Mouse (Mus musculus): ENCODE measurements around the gene Asb13. TPM values are rescaled to one million over a fixed set of nuclear protein-coding genes. Genes with fewer than 3 reads are reported as not detected.
A peak's percentile ranks its signal among the peaks of the same experiment; 100 is the strongest.

Gene Asb13
- polyA plus RNA-seq, 1 experiment from 2014 or later: 10.5 TPM

GRCm38 (mm10) chr13:3668068-3668467 is 34.2 kb downstream of the Asb13 start:
- H3K4me3 ChIP-seq: no peak overlapping the region
- WGBS: 93% methylated on average over 3 of the region's 3 CpGs
- H3K4me2 ChIP-seq (replicated peaks): no peak overlapping the region
- peaks cover 4% of the 10 kb centered on the region; the same call in 1 of the 2 replicates for H3K9me3 ChIP-seq
- no peaks in the 10 kb centered on the region for H3K36me3 ChIP-seq
- H3K27ac ChIP-seq: no peak overlapping the region
- no peak for ATAC-seq (ENCODE audit: low FRiP score, low read depth)
- H3K27me3 ChIP-seq: no peaks in the 10 kb centered on the region
- H3K4me1 ChIP-seq: peaks cover 28% of the 10 kb centered on the region
- no peak overlapping the region for H3K9ac ChIP-seq

GRCm38 (mm10) chr13:3669611-3670010 is 35.8 kb downstream of the Asb13 start:
- Histone ChIP-seq H3K36me3 (no peaks in the 10 kb centered on the region), H3K9me3 (peaks cover 4% of the 10 kb centered on the region; the same call in 1 of the 2 replicates), H3K4me3 (no peak overlapping the region), H3K27me3 (no peaks in the 10 kb centered on the region), H3K4me2 (replicated peaks) (no peak overlapping the region), H3K4me1 (peaks cover 42% of the 10 kb centered on the region), H3K9ac (no peak overlapping the region), H3K27ac (no peak overlapping the region; the same call in 1 of the 2 replicates)
- WGBS: 64% methylated on average over 1 of the region's 1 CpGs
- ATAC-seq (ENCODE audit: low FRiP score, low read depth): no peak

- Histone ChIP-seq H3K9me3 (peaks cover 4% of the 10 kb centered on the region; the same call in 1 of the 2 replicates), H3K4me3 (no peak overlapping the region), H3K27me3 (no peaks in the 10 kb centered on the region), H3K9ac (no peak overlapping the region), H3K4me2 (replicated peaks) (no peak overlapping the region), H3K36me3 (no peaks in the 10 kb centered on the region), H3K4me1 (peaks cover 42% of the 10 kb centered on the region), H3K27ac (peak overlapping the region; percentile 65)
- ATAC-seq (ENCODE audit: low FRiP score, low read depth): peak; percentile 53
- WGBS: 26% methylated on average over 1 of the region's 1 CpGs
These were observed 36.2 kb downstream of the Asb13 start for GRCm38 (mm10) chr13:3670039-3670438.

- H3K4me1 ChIP-seq: peaks cover 31% of the 10 kb centered on the region
- WGBS: 55% methylated on average over 3 of the region's 3 CpGs
- H3K27me3 ChIP-seq: no peaks in the 10 kb centered on the region
- peaks cover 4% of the 10 kb centered on the region; the same call in 1 of the 2 replicates for H3K9me3 ChIP-seq
- no peak overlapping the region for H3K4me3 ChIP-seq
- no peak overlapping the region for H3K4me2 ChIP-seq (replicated peaks)
- ATAC-seq (ENCODE audit: low FRiP score, low read depth): no peak
- H3K9ac ChIP-seq: no peak overlapping the region
- no peaks in the 10 kb centered on the region for H3K36me3 ChIP-seq
- H3K27ac ChIP-seq: peak overlapping the region; percentile 76
These were observed 39.3 kb downstream of the Asb13 start for GRCm38 (mm10) chr13:3673151-3673550.

GRCm38 (mm10) chr13:3673622-3674021 is 39.8 kb downstream of the Asb13 start:
- H3K4me1 ChIP-seq: peaks cover 31% of the 10 kb centered on the region
- H3K4me2 ChIP-seq (replicated peaks): no peak overlapping the region
- no peak overlapping the region for H3K9ac ChIP-seq
- H3K9me3 ChIP-seq: peaks cover 4% of the 10 kb centered on the region; the same call in 1 of the 2 replicates
- 48% methylated on average over 4 of the region's 4 CpGs for WGBS
- no peaks in the 10 kb centered on the region for H3K36me3 ChIP-seq
- ATAC-seq (ENCODE audit: low FRiP score, low read depth): peak; percentile 76
- H3K27ac ChIP-seq: peak overlapping the region; percentile 76
- no peaks in the 10 kb centered on the region for H3K27me3 ChIP-seq
- H3K4me3 ChIP-seq: no peak overlapping the region

GRCm38 (mm10) chr13:3675855-3676254 is 42.0 kb downstream of the Asb13 start:
- Histone ChIP-seq H3K9ac (no peak overlapping the region), H3K4me1 (peaks cover 15% of the 10 kb centered on the region), H3K4me2 (replicated peaks) (no peak overlapping the region), H3K27me3 (no peaks in the 10 kb centered on the region), H3K4me3 (no peak overlapping the region), H3K36me3 (no peaks in the 10 kb centered on the region), H3K9me3 (peaks cover 4% of the 10 kb centered on the region; the same call in 1 of the 2 replicates), H3K27ac (no peak overlapping the region)
- 64% methylated on average over 4 of the region's 4 CpGs for whole genome bisulfite sequencing
- ATAC-seq (ENCODE audit: low FRiP score, low read depth): no peak

- Histone ChIP-seq H3K4me2 (replicated peaks) (no peak overlapping the region), H3K27ac (no peak overlapping the region), H3K4me3 (no peak overlapping the region), H3K9ac (no peak overlapping the region), H3K4me1 (peaks cover 10% of the 10 kb centered on the region), H3K9me3 (no peaks in the 10 kb centered on the region), H3K36me3 (no peaks in the 10 kb centered on the region), H3K27me3 (no peaks in the 10 kb centered on the region)
- ATAC-seq (ENCODE audit: low FRiP score, low read depth): no peak
- 90% methylated on average over 4 of the region's 4 CpGs for WGBS
These were observed 45.3 kb downstream of the Asb13 start for GRCm38 (mm10) chr13:3679098-3679497.

- no peak overlapping the region for H3K4me2 ChIP-seq (replicated peaks)
- ATAC-seq (ENCODE audit: low FRiP score, low read depth): no peak
- no peaks in the 10 kb centered on the region for H3K27me3 ChIP-seq
- H3K9me3 ChIP-seq: no peaks in the 10 kb centered on the region
- H3K4me3 ChIP-seq: no peak overlapping the region
- H3K4me1 ChIP-seq: 0 out of 2 replicates have a peak, but pooled peaks cover 5% of the 10 kb centered on the region
- no peak overlapping the region for H3K27ac ChIP-seq
- H3K36me3 ChIP-seq: no peaks in the 10 kb centered on the region
- H3K9ac ChIP-seq: no peak overlapping the region
- WGBS: 86% methylated on average over 1 of the region's 1 CpGs
These were observed 52.5 kb downstream of the Asb13 start for GRCm38 (mm10) chr13:3686306-3686705.

- ATAC-seq (ENCODE audit: low FRiP score, low read depth): peak; percentile 91
- Histone ChIP-seq H3K4me3 (no peak overlapping the region), H3K36me3 (no peaks in the 10 kb centered on the region), H3K4me2 (replicated peaks) (peak overlapping the region; percentile 21), H3K9ac (no peak overlapping the region), H3K4me1 (peaks cover 26% of the 10 kb centered on the region), H3K27me3 (no peaks in the 10 kb centered on the region), H3K27ac (peak overlapping the region; percentile 48; the same call in 1 of the 2 replicates), H3K9me3 (no peaks in the 10 kb centered on the region)
- 18% methylated on average over 11 of the region's 11 CpGs for WGBS
These were observed 60.9 kb downstream of the Asb13 start for GRCm38 (mm10) chr13:3694599-3695343.

GRCm38 (mm10) chr13:3696977-3697735 is 63.3 kb downstream of the Asb13 start:
- Histone ChIP-seq H3K4me1 (peaks cover 26% of the 10 kb centered on the region), H3K4me3 (no peak overlapping the region), H3K27ac (no peak overlapping the region), H3K27me3 (no peaks in the 10 kb centered on the region), H3K4me2 (replicated peaks) (no peak overlapping the region), H3K9me3 (no peaks in the 10 kb centered on the region), H3K36me3 (no peaks in the 10 kb centered on the region), H3K9ac (no peak overlapping the region)
- WGBS: 76% methylated on average over 8 of the region's 8 CpGs
- ATAC-seq (ENCODE audit: low FRiP score, low read depth): no peak

- H3K27ac ChIP-seq: no peak overlapping the region
- no peaks in the 10 kb centered on the region for H3K27me3 ChIP-seq
- no peaks in the 10 kb centered on the region for H3K36me3 ChIP-seq
- no peaks in the 10 kb centered on the region for H3K9me3 ChIP-seq
- peaks cover 11% of the 10 kb centered on the region for H3K4me1 ChIP-seq
- H3K9ac ChIP-seq: no peak overlapping the region
- no peak overlapping the region for H3K4me3 ChIP-seq
- ATAC-seq (ENCODE audit: low FRiP score, low read depth): no peak
- no peak overlapping the region for H3K4me2 ChIP-seq (replicated peaks)
- whole genome bisulfite sequencing: 68% methylated on average over 4 of the region's 4 CpGs
These were observed 66.9 kb downstream of the Asb13 start for GRCm38 (mm10) chr13:3700752-3701151.
